Mouse (Mus musculus) fibroblast of lung, adult 2 months (primary cell): ENCODE data around the gene Pidd1.

ENCODE experiments used
- DNase-seq: peaks from one replicate; pipeline ENCODE4 v3.0.0-alpha.2; 2011; ENCODE audit warnings: low read depth

Gene Pidd1

DNA sequence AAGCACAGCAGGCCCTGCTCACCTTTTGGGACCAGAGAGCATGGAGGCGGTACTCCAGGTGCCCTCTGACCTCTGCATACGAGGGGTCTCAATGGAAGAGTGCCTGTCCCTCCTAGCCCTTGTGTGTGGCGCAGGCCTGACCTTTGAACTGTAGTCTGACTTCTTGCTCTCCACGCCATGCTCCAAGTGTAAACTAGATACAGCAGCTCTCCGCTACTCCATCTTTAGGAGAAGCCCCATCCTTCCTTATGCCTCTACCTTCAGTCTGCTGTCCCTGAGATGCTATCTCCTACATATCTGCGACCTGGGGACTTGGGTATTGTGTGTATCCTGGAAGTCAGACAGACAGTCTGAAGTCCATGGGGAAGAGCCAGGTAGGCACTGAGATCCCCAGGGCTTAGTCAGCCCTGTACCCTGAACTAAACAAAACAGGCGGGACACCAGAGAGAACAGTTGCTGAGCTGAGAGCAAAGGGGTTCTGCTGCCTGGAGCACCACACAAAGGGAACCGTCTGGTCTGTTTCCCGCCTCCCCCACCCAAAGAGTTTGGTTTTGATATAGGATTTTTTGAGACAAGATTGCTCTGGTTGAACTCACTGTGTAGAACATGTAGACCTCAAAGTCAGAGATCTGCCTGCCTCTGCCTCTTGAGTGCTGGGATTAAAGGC lies 7.8 kb downstream of the Pidd1 start:
- DNase-seq, result no peak

GRCm38 (mm10) chr7:141435129-141435855 lies 8.5 kb downstream of the Pidd1 start:
- no peak for DNase-seq

DNA sequence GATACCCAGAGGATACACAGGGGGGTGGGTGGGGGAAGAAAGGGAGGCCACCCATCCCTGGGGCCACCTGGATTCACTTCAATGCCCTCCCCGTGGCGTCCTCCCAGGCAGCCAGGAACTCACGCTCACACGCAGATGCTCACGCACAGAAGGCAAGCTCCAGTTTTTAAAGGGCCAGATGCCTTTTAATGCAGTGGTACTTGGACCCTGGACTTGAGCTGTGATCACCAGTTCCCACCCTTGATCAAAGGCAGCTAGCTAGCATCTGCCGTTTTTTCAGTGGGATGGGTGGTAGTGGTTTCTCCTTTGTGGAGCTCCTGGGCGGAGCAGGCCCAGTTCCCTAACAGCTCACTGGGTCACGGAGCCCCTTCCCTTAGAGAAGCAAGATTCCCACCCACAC lies 9.4 kb downstream of the Pidd1 start:
- DNase-seq, result no peak

GRCm38 (mm10) chr7:141433517-141434400 lies 10.1 kb downstream of the Pidd1 start:
- DNase-seq, result no peak

GRCm38 (mm10) chr7:141432741-141433516 lies 10.9 kb downstream of the Pidd1 start:
- no peak for DNase-seq

DNA sequence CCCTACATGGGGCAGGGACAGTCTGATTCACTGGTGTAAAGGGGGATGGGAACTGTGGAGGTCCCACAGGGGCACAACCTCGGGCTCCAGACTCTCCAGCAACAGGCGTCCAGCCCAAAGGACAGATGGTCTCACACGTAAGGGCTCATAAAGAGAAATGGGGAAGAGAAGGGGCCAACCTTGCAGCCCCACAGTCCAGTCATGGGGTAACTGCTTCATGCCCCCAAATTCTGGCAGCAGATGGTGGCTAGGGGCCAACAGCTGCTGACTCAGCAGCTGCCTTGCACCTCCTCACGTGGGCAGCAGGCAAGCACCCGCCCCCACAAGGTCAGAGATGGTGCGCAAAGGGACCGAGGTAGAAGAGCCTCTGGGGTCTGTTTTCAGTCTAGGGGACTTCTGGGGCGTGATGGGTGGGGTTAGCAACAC lies 11.6 kb downstream of the Pidd1 start:
- no peak for DNase-seq

DNA sequence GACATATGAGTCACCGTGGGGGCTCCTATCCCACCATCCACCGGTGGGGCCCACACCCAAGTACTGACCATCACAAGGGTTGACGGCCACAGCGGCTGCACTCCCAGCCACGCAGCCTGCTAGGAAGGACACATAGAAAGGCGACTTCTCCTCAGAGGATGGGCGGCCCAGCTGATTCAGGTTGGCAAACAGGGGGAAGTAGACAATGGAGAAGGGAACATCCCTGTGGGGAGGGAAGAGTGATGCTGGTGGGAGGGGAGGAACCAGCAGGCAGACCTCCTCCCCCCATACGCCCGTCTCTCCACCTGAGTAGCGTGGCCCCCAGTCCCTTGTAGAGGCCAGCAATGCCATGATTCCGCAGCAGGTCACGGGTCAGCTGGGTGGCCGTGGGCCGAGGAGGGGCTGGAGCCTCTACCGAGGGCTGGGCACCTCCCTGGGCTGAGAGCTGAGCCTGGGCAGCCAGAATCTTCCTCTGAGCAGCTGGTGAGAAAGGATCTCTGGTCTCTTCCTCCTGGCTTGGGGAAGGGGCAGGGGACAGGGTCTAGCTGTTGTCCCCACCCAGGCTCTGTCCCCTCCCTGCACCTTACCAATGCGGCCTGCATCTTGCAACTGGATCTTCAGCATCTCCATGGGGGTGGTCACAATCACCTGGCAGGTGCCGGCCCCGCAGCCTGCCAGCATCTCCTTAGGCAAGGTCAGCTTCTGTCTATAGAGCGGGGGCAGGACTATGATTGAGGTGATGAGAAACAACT lies 12.2 kb downstream of the Pidd1 start:
- DNase-seq, result no peak

DNA sequence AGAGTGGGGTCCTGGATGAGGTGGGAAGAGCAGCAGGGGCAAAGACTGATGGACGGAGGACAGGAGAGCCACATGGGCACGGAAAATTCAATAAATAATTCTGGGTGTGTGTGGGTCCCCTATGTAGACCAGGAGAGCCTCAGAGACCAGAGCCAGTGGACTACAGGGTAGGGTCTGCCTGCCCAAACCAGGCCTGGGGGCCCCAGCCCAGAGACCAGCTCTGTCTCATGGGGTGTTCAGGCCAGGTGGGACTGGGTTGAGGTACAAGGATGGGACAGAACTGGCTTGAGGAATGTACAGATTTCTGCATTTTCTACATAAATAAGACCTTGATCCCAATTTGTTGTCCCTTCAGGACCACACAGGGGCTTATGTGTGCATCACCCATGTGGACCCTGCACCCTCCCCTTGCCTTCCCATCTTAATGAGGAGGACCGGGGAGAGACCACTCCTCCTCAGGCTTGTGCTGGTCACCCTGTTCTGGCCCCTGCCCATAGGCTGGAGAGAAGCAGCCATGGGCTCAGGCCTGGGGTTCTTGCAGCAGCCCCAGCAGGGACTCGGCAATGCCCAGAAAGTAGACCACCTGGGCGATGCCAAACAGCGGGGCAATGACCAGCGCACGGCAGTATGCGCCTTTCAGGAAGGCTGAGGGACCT lies 13.1 kb downstream of the Pidd1 start:
- no peak for DNase-seq

DNA sequence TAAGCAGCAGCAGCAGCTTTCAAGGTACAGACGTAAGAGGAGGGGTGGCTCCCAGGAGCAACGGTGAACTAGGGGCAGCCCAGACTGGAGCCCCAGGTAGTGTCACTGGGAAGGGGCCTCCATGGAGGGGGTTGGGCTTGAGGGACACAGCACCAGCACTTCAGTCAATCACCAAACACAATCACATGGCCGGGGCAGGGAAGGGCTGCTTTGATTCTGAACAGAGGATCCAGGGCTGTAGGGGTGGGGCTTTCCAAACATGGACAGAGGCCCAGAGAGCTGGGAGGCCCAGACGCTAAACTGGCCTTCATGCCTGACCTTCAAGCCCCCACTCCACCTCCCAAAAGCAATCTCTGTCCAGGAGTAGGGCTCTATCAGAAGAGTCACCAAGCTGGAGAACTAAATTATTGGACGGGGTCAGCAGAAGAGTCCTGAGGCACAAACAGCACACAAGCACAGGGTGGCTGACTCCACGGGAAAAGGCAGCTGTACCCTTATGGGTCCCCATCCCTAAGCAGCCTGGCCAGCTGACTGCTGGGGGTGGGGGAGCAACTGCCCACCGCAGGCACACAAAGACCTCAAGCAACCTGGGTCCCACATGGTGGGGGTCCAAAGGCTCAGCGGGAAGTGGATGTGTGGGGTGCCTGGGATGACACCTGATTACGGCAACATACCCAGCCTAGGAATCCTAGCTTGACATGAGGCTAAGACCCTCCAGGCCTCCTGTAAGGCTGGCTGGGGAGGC lies 13.8 kb downstream of the Pidd1 start:
- DNase-seq, result no peak

GRCm38 (mm10) chr7:141429310-141429709 lies 14.5 kb downstream of the Pidd1 start, which contains the start of gene Cend1:
Gene Cend1, minus strand, starts transcription at chr7:141429491.
- DNase-seq, result no peak

DNA sequence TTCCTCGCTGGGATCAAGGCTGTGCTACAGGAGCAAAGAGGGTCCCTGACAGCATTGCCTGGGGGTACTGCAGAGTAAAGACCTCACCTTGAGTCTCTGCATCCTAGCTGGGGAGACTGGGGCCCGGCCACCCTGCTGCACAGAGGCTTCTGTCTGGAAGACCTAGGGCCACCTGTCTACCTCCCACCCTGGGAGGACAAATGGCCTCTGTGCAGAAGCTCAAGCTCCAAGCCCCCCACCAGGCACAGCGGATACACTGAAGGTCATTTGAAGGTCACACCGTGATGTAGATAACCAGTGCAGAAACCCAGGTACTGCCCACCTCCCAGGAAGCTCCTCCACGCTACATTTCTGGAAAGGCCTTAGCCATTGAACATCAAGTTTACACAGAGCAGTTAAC lies 15.1 kb downstream of the Pidd1 start:
- DNase-seq, result no peak

DNA sequence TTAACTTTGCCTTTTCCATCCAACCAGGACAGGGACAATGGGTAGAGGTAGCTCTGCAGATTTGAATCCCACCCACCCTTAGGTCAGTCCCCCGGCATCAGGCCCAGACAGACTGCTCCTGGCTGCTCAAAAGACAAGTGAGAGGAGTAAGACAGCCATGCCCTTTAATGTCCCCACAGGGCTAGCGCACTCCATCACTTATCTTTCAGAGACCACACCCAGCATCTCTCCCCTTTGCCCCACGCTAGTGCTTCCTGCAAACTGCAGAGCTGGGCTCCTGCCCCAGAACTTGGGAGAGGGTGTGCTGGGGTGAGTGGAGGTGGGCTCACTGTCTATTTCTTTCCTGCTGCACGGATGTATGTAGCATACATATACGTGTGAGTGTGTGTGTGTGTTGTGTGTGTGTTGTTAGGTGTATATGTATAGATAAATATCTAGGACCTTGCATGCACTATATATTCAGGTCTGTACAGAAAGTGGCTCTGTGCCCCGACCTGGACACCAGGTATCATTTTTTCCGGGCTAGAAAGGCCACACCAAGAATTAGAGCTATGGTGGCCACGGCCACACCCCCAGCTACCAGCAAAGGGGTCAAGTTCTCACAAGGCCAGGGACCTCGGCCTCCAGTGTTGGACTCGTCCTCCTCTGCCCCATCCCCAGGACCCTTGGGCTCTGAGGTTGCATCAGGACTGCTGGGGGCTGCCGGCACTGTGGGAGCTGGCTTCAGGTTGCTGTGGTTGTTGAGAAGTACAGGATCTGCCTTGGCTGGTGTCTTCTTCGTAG lies 16.7 kb downstream of the Pidd1 start:
- DNase-seq, result no peak

DNA sequence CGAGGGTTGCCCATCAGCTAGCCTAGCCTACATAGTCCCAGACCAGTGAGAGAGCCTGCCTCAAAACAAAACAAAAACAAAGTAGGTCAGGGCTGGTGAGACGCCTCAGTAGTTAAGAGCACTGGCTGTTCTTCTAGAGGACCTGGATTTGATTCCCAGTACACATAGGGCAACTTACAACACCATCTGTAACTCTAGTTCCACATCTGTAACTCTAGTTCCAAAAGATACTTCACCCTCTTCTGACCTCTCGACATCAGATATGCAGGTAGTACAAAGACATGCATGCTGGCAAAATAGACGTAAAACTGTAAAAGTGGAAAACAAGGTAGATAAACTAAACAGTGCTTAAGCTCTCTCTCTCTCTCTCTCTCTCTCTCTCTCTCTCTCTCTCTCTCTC lies 20.0 kb downstream of the Pidd1 start:
- no peak for DNase-seq

DNA sequence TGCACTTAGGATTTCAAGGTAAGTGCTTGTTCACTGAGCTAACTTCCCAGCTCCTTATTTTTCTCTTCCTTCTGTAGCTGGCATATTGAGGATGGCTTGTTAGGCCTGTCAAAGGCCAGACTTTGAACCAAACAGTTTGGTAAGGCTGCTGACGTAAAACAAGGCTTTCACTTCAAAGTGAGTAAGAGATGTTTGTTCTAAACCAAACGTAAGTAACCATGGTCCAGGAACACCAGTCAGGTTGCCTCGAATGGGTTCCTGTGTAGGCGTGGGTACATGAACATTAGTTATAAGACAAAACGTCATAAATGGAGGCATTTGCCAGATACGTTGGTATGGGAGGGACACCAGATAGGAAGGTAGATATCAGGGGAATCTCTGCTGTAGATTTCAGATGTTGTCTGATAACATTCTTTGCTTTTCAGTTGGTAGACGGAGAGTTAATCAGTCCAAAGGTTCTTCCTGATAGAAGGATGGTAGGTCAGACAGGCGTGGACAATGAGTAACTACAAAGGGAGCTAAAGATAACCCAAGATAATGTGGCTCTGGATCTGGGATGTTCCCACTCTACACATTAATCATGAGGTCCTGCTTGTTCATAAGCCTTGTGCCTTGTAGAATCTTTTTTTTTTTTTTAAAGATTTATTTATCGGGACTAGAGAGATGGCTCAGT lies 23.7 kb downstream of the Pidd1 start:
- no peak for DNase-seq

- no peak for DNase-seq
These were observed 24.9 kb downstream of the Pidd1 start for GRCm38 (mm10) chr7:141418970-141419369.

- DNase-seq, result no peak
These were observed 25.8 kb downstream of the Pidd1 start for GRCm38 (mm10) chr7:141417731-141418681.

- DNase-seq, result no peak
These were observed 27.5 kb downstream of the Pidd1 start for GRCm38 (mm10) chr7:141416144-141416841.
